ENCODE assay signal across 15 mouse cellular contexts in the genomic region with DNA sequence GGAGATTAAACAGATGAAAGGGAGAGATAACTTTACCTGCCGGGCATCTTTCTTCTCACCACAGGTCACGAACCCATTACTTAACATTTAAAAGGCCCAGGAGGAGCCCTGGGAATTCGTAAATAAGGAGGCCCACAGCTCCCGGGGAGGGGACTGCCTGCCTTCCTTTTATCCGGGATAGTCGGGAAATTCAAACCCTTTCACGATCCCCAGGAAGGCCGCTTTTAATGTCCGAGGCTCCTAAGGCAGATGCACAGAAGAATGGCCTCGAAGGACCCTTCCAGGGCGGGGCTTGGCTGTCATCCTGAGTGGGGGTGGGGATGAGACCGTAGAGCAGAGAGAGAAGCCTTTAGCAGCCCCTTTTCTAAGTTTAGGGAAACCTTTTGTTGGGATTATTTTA. TPM values are rescaled to one million over a fixed set of nuclear protein-coding genes. Genes with fewer than 3 reads are reported as not detected.
DNase-seq lines count a peak whose midpoint lies in the region; ATAC-seq and TF ChIP-seq lines count a peak whose summit lies in the region.
"Had no signal": no experiment of that assay in that cellular context is flagged by ENCODE, and none has a peak within 500 bp of the region (broad histone marks: within the 10 kb centered on the region; RNA-seq: fewer than 3 reads in every experiment).

No protein-coding gene starts in this region.

- peak overlapping the region; percentile 50 for H3K9ac ChIP-seq in heart, embryonic 13.5 days
- no peak overlapping the region for H3K9ac ChIP-seq in heart, embryonic 12.5 days
- 0 out of 2 replicates have a peak overlapping the region, but pooled peaks have one; percentile 20 for H3K9ac ChIP-seq in midbrain, embryonic 12.5 days (replicated peaks)
- no peak overlapping the region for H3K9ac ChIP-seq in midbrain, postnatal 0 days (replicated peaks; ENCODE audit: low read length, poor library complexity, severe bottlenecking)
- no peak overlapping the region; the same call in 1 of the 2 replicates for H3K9ac ChIP-seq in limb, embryonic 12.5 days (replicated peaks)

- H3K27ac ChIP-seq in heart, embryonic 13.5 days (replicated peaks), result no peak overlapping the region
- no peak overlapping the region for H3K27ac ChIP-seq in heart, embryonic 12.5 days (ENCODE audit: poor library complexity, severe bottlenecking)
- no peak overlapping the region for H3K27ac ChIP-seq in midbrain, embryonic 12.5 days (replicated peaks)
- no peak overlapping the region for H3K27ac ChIP-seq in midbrain, postnatal 0 days (ENCODE audit: low read depth, low read length)
- no peak overlapping the region for H3K27ac ChIP-seq in limb, embryonic 12.5 days

- H3K36me3 ChIP-seq in heart, embryonic 13.5 days, result no peaks in the 10 kb centered on the region
- H3K36me3 ChIP-seq in heart, embryonic 12.5 days, result no peaks in the 10 kb centered on the region
- H3K36me3 ChIP-seq in midbrain, embryonic 12.5 days, result no peaks in the 10 kb centered on the region
- H3K36me3 ChIP-seq in midbrain, postnatal 0 days (ENCODE audit: insufficient read depth, low read length), result no peaks in the 10 kb centered on the region
- H3K36me3 ChIP-seq in limb, embryonic 12.5 days, result no peaks in the 10 kb centered on the region

- TF ChIP-seq CTCF in midbrain, postnatal 0 days (IDR thresholded peaks at IDR 0.05), result no peak
- TF ChIP-seq CTCF in brain, embryonic 14.5 days (IDR thresholded peaks at IDR 0.05; ENCODE audit: borderline replicate concordance, extremely low read depth, insufficient read depth, insufficient read length), result no peak

- 0 out of 2 replicates have a peak overlapping the region, but pooled peaks have one; percentile 2 for H3K4me2 ChIP-seq in heart, embryonic 13.5 days
- no peak overlapping the region for H3K4me2 ChIP-seq in heart, embryonic 12.5 days
- no peak overlapping the region; the same call in 1 of the 2 replicates for H3K4me2 ChIP-seq in midbrain, embryonic 12.5 days (replicated peaks)
- no peak overlapping the region for H3K4me2 ChIP-seq in midbrain, postnatal 0 days (ENCODE audit: low read depth, low read length, poor library complexity, severe bottlenecking)
- H3K4me2 ChIP-seq in limb, embryonic 12.5 days, result peak overlapping the region; percentile 32; the same call in 1 of the 2 replicates

- no peak for TF ChIP-seq POLR2A in brain, embryonic 14.5 days (IDR thresholded peaks at IDR 0.05; ENCODE audit: borderline replicate concordance, extremely low read depth, insufficient read depth, insufficient read length, poor library complexity, severe bottlenecking)

- 0 out of 2 replicates have a peak, but pooled peaks cover 5% of the 10 kb centered on the region for H3K27me3 ChIP-seq in heart, embryonic 13.5 days (replicated peaks)
- no peaks in the 10 kb centered on the region for H3K27me3 ChIP-seq in heart, embryonic 12.5 days (replicated peaks)
- peaks cover 62% of the 10 kb centered on the region for H3K27me3 ChIP-seq in midbrain, embryonic 12.5 days
- no peaks in the 10 kb centered on the region for H3K27me3 ChIP-seq in midbrain, postnatal 0 days (ENCODE audit: insufficient read depth, low read length)
- no peaks in the 10 kb centered on the region for H3K27me3 ChIP-seq in limb, embryonic 12.5 days

- H3K9me3 ChIP-seq in heart, embryonic 13.5 days, result no peaks in the 10 kb centered on the region
- H3K9me3 ChIP-seq in heart, embryonic 12.5 days (replicated peaks), result no peaks in the 10 kb centered on the region
- no peaks in the 10 kb centered on the region for H3K9me3 ChIP-seq in midbrain, embryonic 12.5 days
- no peaks in the 10 kb centered on the region for H3K9me3 ChIP-seq in midbrain, postnatal 0 days (ENCODE audit: low read length)
- no peaks in the 10 kb centered on the region for H3K9me3 ChIP-seq in limb, embryonic 12.5 days

- 22% methylated on average over 12 of the region's 12 CpGs for WGBS in heart, embryonic 13.5 days
- WGBS in heart, embryonic 12.5 days, result 18% methylated on average over 12 of the region's 12 CpGs
- 3% methylated on average over 12 of the region's 12 CpGs for WGBS in midbrain, embryonic 12.5 days
- WGBS in midbrain, postnatal 0 days, result 15% methylated on average over 12 of the region's 12 CpGs
- WGBS in limb, embryonic 12.5 days, result 5% methylated on average over 12 of the region's 12 CpGs

- peaks cover 83% of the 10 kb centered on the region for H3K4me1 ChIP-seq in heart, embryonic 13.5 days
- peaks cover 76% of the 10 kb centered on the region for H3K4me1 ChIP-seq in heart, embryonic 12.5 days (replicated peaks)
- H3K4me1 ChIP-seq in midbrain, embryonic 12.5 days, result peaks cover 54% of the 10 kb centered on the region
- no peaks in the 10 kb centered on the region for H3K4me1 ChIP-seq in midbrain, postnatal 0 days (ENCODE audit: insufficient read depth, low read length)
- peaks cover 85% of the 10 kb centered on the region for H3K4me1 ChIP-seq in limb, embryonic 12.5 days (replicated peaks)

- DNase-seq in midbrain, postnatal 0 days (ENCODE audit: low spot score), result no peak
- DNase-seq in brain, embryonic 14.5 days (ENCODE audit: low read depth), result peak; percentile 59
- no peak for DNase-seq in layer of hippocampus, adult 9-11 months
- no peak for DNase-seq in lung, adult 18-20 months
- DNase-seq: cerebellum, postnatal 36 days; lung, postnatal 14 days; right cerebral cortex, adult 18-20 months; thymus, postnatal 4 days had no signal

- no peak for ATAC-seq in heart, embryonic 13.5 days (ENCODE audit: extremely low read depth, insufficient number of reproducible peaks, low FRiP score, low TSS enrichment)
- no peak for ATAC-seq in heart, embryonic 12.5 days (ENCODE audit: insufficient number of reproducible peaks, low FRiP score)
- no peak for ATAC-seq in midbrain, embryonic 12.5 days (ENCODE audit: low FRiP score, low read depth)
- ATAC-seq in midbrain, postnatal 0 days (ENCODE audit: low FRiP score), result no peak
- ATAC-seq in limb, embryonic 12.5 days (ENCODE audit: insufficient number of reproducible peaks, insufficient read depth, low FRiP score, low TSS enrichment, low read depth), result no peak
- ATAC-seq: activated CD4-positive, CD25-positive, alpha-beta regulatory T cell, adult 4 months had no signal

- H3K4me3 ChIP-seq in heart, embryonic 13.5 days, result no peak overlapping the region
- H3K4me3 ChIP-seq in heart, embryonic 12.5 days, result no peak overlapping the region
- H3K4me3 ChIP-seq in midbrain, embryonic 12.5 days, result no peak overlapping the region
- H3K4me3 ChIP-seq in midbrain, postnatal 0 days (ENCODE audit: low read depth, low read length), result no peak overlapping the region
- H3K4me3 ChIP-seq in limb, embryonic 12.5 days (replicated peaks), result no peak overlapping the region
- H3K4me3 ChIP-seq: myocyte had no signal

RNA-seq across cellular contexts. Expression of gene Ror2, which starts 51.1 kb away (rescaled TPM):
- polyA plus RNA-seq in heart, embryonic 13.5 days (2015; fragmentation: Nextera tagmentation; extraction: Ambion mirVana), result 16.4 and 16.5 TPM in 2 replicates
- 28.3 and 30.7 TPM in 2 replicates for polyA plus RNA-seq in heart, embryonic 12.5 days (2016; fragmentation: Nextera tagmentation; extraction: Ambion mirVana)
- 9.7 and 11.7 TPM in 2 replicates for polyA plus RNA-seq in midbrain, embryonic 12.5 days (2016; fragmentation: Nextera tagmentation; extraction: Ambion mirVana)
- 5.2 and 5.8 TPM in 2 replicates for total RNA-seq in midbrain, postnatal 0 days (2014; rRNA removed)
- polyA plus RNA-seq in midbrain, postnatal 0 days (2015; fragmentation: Nextera tagmentation; extraction: Ambion mirVana), result 2.0 TPM in 2 replicates
- polyA plus RNA-seq in brain, embryonic 14.5 days (2012; rRNA removed), result 6.4 and 7.4 TPM in 2 replicates
- 44.2 and 45.2 TPM in 2 replicates for polyA plus RNA-seq in limb, embryonic 12.5 days (2016; fragmentation: Nextera tagmentation; extraction: Ambion mirVana)
- total RNA-seq: liver, adult 2 months had no signal
- polyA plus RNA-seq: activated CD4-positive, CD25-positive, alpha-beta regulatory T cell, adult 4 months had no signal

Comparison
In these comparisons a context has a peak if more than half of its experiments do, and no peak if none do; other contexts are left out.
1. H3K4me2 ChIP-seq: peak in heart, embryonic 13.5 days (single experiment) and limb, embryonic 12.5 days (single experiment); none in heart, embryonic 12.5 days (single experiment), midbrain, embryonic 12.5 days (single experiment) and midbrain, postnatal 0 days (single experiment).
2. H3K9ac ChIP-seq: peak in heart, embryonic 13.5 days (single experiment) and midbrain, embryonic 12.5 days (single experiment); none in heart, embryonic 12.5 days (single experiment), midbrain, postnatal 0 days (single experiment) and limb, embryonic 12.5 days (single experiment).